Mouse (Mus musculus) midbrain, embryonic 11.5 days (tissue): ENCODE measurements around the gene Eef1g. TPM values are rescaled to one million over a fixed set of nuclear protein-coding genes. Genes with fewer than 3 reads are reported as not detected.

ENCODE experiments used
- ATAC-seq: fragments of 200-750 bp; cut with Nextera tagmentation; 2 replicates; pipeline ENCODE4 v1.8.0; 2017; ENCODE audit warnings: moderate TSS enrichment, moderate library complexity; ENCODE audit not compliant: low FRiP score
- DNase-seq: peaks from one replicate; pipeline ENCODE4 v3.0.0; 2015; ENCODE audit warnings: low spot score; ENCODE audit errors: missing footprints
- H3K27ac ChIP-seq: fragments of 300-500 bp; sonication (generic); 2 replicates; pipeline ENCODE4 v1.5.1; 2014; ENCODE audit warnings: low read depth, low read length
- H3K27me3 ChIP-seq: fragments of 300-500 bp; sonication (generic); 2 replicates; pipeline ENCODE4 v1.6.1; 2014; ENCODE audit warnings: mild to moderate bottlenecking, low read length, moderate library complexity, mixed read lengths; ENCODE audit not compliant: control insufficient read depth, insufficient read depth
- H3K36me3 ChIP-seq: fragments of 300-500 bp; sonication (generic); 2 replicates; pipeline ENCODE4 v1.6.1; 2014; ENCODE audit warnings: mild to moderate bottlenecking, low read length, moderate library complexity, mixed read lengths; ENCODE audit not compliant: control insufficient read depth, insufficient read depth
- H3K4me1 ChIP-seq: fragments of 300-500 bp; sonication (generic); 2 replicates; pipeline ENCODE4 v1.6.1; 2014; ENCODE audit warnings: low read length; ENCODE audit not compliant: control insufficient read depth, insufficient read depth
- H3K4me2 ChIP-seq: fragments of 300-500 bp; sonication (generic); 2 replicates; pipeline ENCODE4 v1.6.1; 2014; ENCODE audit warnings: mild to moderate bottlenecking, moderate library complexity
- H3K4me3 ChIP-seq: fragments of 300-500 bp; sonication (generic); 2 replicates; pipeline ENCODE4 v1.5.1; 2014; ENCODE audit warnings: low read depth, low read length
- H3K9ac ChIP-seq: fragments of 300-500 bp; sonication (generic); 2 replicates; pipeline ENCODE4 v1.6.1; 2014; ENCODE audit warnings: low read length
- H3K9me3 ChIP-seq: fragments of 300-500 bp; sonication (generic); 2 replicates; pipeline ENCODE4 v1.6.1; 2016; ENCODE audit warnings: low read length; ENCODE audit not compliant: control insufficient read depth
- WGBS: fragments of 180-500 bp; shearing (Covaris S2); extraction: QIAGEN DNeasy Blood & Tissue Kit; methylation state at CpG from one replicate; pipeline ENCODE4 v1.1.7; 2014; 5-methylcytosine and 5-hydroxymethylcytosine counted together
- polyA plus RNA-seq: library from polyadenylated mRNA; unstranded; fragments of >200 nt; fragmentation: Nextera tagmentation; extraction: Ambion mirVana; gene quantifications from 2 replicates; pipeline ENCODE4 v1.2.1, GENCODE M21; 2014

The Eef1g gene
- 435 and 439 TPM in 2 replicates for polyA plus RNA-seq

DNA sequence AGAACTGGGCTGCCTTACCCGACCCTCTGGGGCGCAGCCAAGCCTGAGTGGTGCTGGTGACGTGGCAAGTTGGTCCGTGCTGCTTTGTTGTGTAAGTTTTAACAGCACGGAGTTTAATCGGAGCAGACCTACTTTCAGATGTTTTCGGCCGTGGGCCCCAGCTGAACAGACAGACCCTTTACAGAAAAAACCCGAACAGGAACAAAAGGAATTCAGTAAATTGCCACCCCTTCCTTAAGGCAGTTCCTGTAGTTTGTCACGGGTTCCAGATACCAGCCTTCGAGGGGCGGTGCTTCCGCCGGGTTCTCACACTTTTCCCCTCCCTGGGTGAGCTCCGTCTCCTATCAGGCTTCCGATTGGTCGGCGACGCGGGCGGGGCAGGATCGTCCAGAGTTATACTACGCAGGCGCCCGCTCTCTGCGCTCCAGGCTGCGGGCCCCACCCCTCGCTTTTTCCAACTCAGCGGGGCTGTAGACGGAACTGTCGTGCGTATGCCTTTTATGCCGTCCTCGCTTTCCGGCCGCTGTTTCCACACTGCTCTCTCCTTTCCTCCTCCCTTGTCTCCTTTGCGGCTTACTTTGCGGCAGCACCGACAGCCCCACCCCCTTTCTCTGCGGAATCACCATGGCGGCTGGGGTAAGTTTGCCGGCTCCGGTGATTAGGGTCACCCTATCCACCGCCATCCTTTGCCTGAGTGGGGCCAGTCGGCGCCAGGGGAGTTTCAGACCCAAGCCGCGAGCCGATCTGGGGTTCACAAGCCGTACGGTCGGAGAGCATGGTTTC, at the start of gene Eef1g:
Eef1g (plus strand) TSS at position 452 of the 783 bp plus-strand sequence.
- H3K4me2 ChIP-seq, result peak within 1 kb of the TSS; percentile 88
- peak within 1 kb of the TSS; percentile 59 for H3K27ac ChIP-seq
- H3K27me3 ChIP-seq, result no peaks in the 10 kb centered on the region
- peaks cover 35% of the 10 kb centered on the region for H3K36me3 ChIP-seq
- WGBS, result 1% methylated on average over 52 of the region's 52 CpGs
- H3K4me1 ChIP-seq, result peaks cover 6% of the 10 kb centered on the region; the same call in 1 of the 2 replicates
- ATAC-seq, result peak; percentile 99
- peak within 1 kb of the TSS; percentile 91 for H3K9ac ChIP-seq
- H3K9me3 ChIP-seq, result no peaks in the 10 kb centered on the region
- DNase-seq, result peak; percentile 98
- peak within 1 kb of the TSS; percentile 88 for H3K4me3 ChIP-seq

DNA sequence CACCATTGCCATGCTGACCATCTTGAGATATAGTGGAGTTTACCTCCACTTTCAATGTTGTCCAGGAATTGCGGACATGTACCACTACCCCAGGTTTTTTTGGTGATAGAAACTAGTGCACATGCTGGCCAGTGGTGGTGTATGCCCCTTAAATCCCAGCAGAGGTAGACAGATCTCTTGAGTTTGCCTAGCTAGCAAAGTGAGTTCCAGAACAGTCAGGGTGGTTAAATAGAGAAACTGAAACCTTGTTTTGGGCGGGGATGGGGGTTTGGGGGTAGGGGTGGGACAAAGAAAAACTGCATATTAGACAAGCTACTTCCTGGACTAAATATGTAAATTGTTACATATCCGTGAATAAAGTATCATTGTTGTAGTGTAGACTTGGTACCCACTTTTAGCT, 47.8 kb upstream of the Eef1g start:
- Histone ChIP-seq H3K27me3 (no peaks in the 10 kb centered on the region), H3K4me2 (no peak overlapping the region), H3K9me3 (no peaks in the 10 kb centered on the region), H3K36me3 (peaks cover 23% of the 10 kb centered on the region), H3K9ac (no peak overlapping the region), H3K27ac (no peak overlapping the region), H3K4me1 (peaks cover 14% of the 10 kb centered on the region), H3K4me3 (no peak overlapping the region)
- no peak for ATAC-seq
- 91% methylated on average over 3 of the region's 3 CpGs for WGBS
- no peak for DNase-seq

DNA sequence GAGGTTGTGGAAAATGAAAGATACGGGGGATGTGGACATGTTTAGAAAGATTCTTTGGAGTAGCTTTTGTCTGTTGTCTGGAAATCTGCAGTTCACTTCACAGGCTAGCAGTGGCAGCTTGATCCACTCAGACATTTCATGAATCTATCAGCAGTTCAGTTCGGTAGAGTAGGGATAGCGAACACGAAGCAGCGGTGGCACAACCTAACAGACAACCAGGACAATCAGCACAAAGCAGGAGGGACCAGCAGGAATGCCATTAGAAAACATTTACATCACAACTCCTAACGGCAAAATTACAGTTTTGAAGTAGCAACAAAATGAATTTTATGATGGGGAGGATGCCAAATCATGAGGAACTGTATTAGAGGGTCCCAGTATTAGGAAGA, 47.2 kb upstream of the Eef1g start:
- H3K36me3 ChIP-seq, result peaks cover 17% of the 10 kb centered on the region
- H3K9me3 ChIP-seq, result no peaks in the 10 kb centered on the region
- peak overlapping the region; percentile 60; the same call in 1 of the 2 replicates for H3K27ac ChIP-seq
- H3K4me2 ChIP-seq, result peak overlapping the region; percentile 70
- 74% methylated on average over 6 of the region's 6 CpGs for WGBS
- H3K9ac ChIP-seq, result peak overlapping the region; percentile 73
- no peak for ATAC-seq
- H3K4me1 ChIP-seq, result peaks cover 14% of the 10 kb centered on the region
- H3K4me3 ChIP-seq, result peak overlapping the region; percentile 77
- DNase-seq, result no peak
- no peaks in the 10 kb centered on the region for H3K27me3 ChIP-seq

DNA sequence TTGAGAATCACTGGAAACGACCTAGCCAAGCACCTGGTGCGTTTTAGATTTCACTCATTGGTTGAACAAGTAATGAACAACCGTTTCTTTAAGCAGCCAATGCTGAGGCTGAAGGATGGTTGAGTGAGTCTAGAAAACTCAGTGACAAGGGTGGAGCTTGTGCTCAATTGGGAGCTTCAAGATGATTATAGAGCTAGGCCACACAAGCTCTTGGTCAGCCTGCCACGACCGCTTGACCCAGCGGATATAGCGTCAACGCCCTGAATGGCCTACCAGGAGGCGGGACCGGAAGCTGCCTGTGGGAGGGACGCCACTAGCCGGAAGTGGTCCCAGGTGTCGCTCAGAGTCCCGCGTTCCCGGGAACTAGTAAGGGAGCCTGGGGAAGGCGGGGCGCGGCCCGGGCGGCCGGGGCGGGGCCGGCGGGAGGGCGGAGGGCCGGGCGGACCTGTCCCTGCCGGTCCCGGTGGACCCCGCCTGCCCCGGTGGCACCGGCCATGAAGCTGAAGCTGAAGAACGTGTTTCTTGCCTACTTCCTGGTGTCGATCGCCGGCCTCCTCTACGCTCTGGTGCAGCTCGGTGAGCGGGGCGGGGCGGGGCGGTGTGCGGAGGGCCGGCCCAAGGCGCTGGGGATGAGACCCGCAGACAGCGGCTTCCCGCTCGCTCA, 46.6 kb upstream of the Eef1g start, which contains the start of gene B3gat3:
B3gat3 (plus strand) TSS at position 302 of the 664 bp plus-strand sequence.
- ATAC-seq (peak; percentile 99), DNase-seq (peak; percentile 99)
- Histone ChIP-seq H3K36me3 (peaks cover 12% of the 10 kb centered on the region), H3K4me1 (peaks cover 14% of the 10 kb centered on the region), H3K4me2 (peak within 1 kb of the TSS; percentile 70), H3K27ac (peak within 1 kb of the TSS; percentile 60), H3K27me3 (no peaks in the 10 kb centered on the region), H3K4me3 (peak within 1 kb of the TSS; percentile 77), H3K9me3 (no peaks in the 10 kb centered on the region), H3K9ac (peak within 1 kb of the TSS; percentile 73)
- WGBS, result 4% methylated on average over 40 of the region's 50 CpGs

DNA sequence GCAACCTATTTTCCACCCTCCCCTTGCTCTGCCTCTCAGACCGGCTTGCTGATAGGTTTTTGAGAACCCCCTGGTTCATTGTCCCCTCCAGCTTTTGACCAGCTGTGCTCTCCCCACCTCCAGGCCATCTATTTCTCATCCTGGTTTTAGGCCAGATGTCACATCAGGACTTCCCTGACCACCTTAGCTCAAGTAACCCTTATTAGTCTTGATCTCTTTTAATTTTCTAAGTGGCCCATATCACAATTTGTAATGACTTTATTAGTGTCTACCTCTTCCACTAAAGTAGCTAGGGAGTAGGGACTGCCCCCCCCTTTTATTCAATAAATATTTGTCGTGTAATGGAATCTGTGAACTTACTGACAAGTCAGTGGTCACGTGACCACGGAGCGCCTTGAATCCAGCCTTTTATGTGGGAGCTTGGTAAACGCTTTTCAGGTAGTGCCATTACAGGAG, 46.0 kb upstream of the Eef1g start:
- H3K9ac ChIP-seq, result peak overlapping the region; percentile 73
- peak overlapping the region; percentile 70 for H3K4me2 ChIP-seq
- peak overlapping the region; percentile 77 for H3K4me3 ChIP-seq
- H3K9me3 ChIP-seq, result no peaks in the 10 kb centered on the region
- no peaks in the 10 kb centered on the region for H3K27me3 ChIP-seq
- 3% methylated on average over 6 of the region's 6 CpGs for WGBS
- peaks cover 14% of the 10 kb centered on the region for H3K4me1 ChIP-seq
- peak; percentile 29; the same call in 1 of the 2 replicates for ATAC-seq
- H3K27ac ChIP-seq, result peak overlapping the region; percentile 60
- peaks cover 5% of the 10 kb centered on the region; the same call in 1 of the 2 replicates for H3K36me3 ChIP-seq
- no peak for DNase-seq

DNA sequence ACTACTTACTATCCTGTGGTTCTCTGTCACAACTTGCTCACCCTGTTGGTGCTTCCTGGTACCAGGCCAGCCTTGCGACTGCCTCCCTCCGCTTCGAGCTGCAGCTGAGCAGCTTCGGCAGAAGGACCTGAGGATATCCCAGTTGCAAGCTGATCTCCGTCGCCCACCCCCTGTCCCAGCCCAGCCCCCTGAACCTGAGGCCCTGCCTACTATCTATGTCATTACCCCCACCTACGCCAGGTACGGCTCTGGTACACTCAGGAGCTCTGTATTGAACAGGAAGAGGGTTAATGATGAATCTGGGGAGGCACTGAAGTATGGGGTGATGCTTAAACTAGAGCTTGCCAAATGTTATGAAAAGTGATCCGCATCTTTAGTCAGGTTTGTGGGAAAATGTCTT, 45.1 kb upstream of the Eef1g start:
- H3K27me3 ChIP-seq, result no peaks in the 10 kb centered on the region
- H3K4me3 ChIP-seq, result no peak overlapping the region

DNA sequence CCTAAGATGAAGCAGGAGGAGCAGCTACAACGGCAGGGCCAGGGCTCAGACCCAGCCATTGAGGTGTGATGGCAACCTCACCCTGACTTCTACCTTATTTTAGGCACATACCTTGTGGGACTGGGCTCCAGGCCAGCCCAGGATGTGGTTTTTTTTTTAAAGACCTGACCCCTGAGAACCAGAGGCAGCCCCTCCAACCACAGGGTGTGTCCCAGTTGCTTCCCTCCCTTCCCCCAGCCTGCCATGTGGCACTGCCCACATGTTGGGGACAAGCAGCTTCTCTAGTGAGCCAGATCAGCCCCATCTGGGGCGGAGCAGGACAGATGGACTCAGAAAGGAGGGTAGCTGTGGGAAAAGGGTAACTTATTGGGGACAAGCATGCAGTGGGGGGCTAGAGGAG, 40.1 kb upstream of the Eef1g start:
- ATAC-seq, result no peak
- Histone ChIP-seq H3K27ac (no peak overlapping the region), H3K27me3 (no peaks in the 10 kb centered on the region), H3K36me3 (no peaks in the 10 kb centered on the region; the same call in 1 of the 2 replicates), H3K4me3 (no peak overlapping the region), H3K9me3 (no peaks in the 10 kb centered on the region), H3K4me1 (peaks cover 13% of the 10 kb centered on the region), H3K9ac (no peak overlapping the region), H3K4me2 (no peak overlapping the region)
- WGBS, result 91% methylated on average over 2 of the region's 2 CpGs
- no peak for DNase-seq

More for the DNA sequence above, 45.1 kb upstream of the Eef1g start:
- no peak overlapping the region for H3K4me2 ChIP-seq
- peaks cover 14% of the 10 kb centered on the region for H3K4me1 ChIP-seq
- no peaks in the 10 kb centered on the region; the same call in 1 of the 2 replicates for H3K36me3 ChIP-seq
- H3K9me3 ChIP-seq, result no peaks in the 10 kb centered on the region
- 81% methylated on average over 9 of the region's 9 CpGs for WGBS
- H3K9ac ChIP-seq, result no peak overlapping the region
- no peak overlapping the region for H3K27ac ChIP-seq
- ATAC-seq (no peak), DNase-seq (no peak)

DNA sequence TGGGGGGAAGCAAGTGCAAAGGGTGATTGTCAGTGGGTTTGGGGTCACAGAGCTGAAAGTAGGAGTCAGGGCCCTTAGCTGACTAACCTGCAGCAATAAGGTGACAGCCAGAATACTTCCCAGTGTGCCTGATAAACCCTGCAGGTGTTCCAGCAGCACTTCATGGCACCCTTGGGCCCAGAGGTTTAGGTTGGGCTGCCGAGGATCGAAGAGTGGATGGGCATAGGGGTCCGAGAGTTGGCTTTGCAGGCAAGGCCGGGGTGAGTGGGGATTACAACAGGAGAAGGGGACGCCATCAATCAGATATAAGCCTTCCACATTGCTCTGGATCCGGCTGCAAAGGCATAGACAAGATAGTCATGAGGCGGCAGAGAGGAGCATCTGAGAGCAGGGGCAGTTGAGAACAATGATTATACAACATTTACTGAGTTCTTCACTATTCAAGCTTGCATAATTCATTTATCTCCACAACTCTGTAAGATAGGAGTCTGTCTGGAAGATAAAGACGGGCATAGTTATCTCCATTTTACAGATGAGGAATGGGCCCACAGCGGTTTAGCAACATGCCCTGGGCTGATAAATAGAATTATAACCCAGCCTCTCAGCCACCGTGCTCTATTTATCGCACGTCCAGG, 38.8 kb upstream of the Eef1g start:
- H3K4me2 ChIP-seq, result no peak overlapping the region
- no peak overlapping the region for H3K27ac ChIP-seq
- H3K4me1 ChIP-seq, result peaks cover 13% of the 10 kb centered on the region
- WGBS, result 87% methylated on average over 12 of the region's 12 CpGs
- ATAC-seq (no peak), DNase-seq (no peak)
- H3K9me3 ChIP-seq, result no peaks in the 10 kb centered on the region
- H3K36me3 ChIP-seq, result no peaks in the 10 kb centered on the region; the same call in 1 of the 2 replicates
- no peak overlapping the region for H3K9ac ChIP-seq
- no peaks in the 10 kb centered on the region for H3K27me3 ChIP-seq
- no peak overlapping the region for H3K4me3 ChIP-seq
